Mouse (Mus musculus) urinary bladder, adult 2 months (tissue): ENCODE results near the gene Gm10945. TPM values are rescaled to one million over a fixed set of nuclear protein-coding genes. Genes with fewer than 3 reads are reported as not detected.

Source experiments
- DNase-seq: peaks from one replicate; pipeline ENCODE4 v3.0.0; 2022; ENCODE audit warnings: low spot score
- polyA plus RNA-seq: library from polyadenylated mRNA; depleted of rRNA; stranded (reverse); fragments of >200 nt; gene quantifications from 2 replicates; pipeline ENCODE4 v1.2.3, GENCODE M21; 2012; rRNA removed

Gm10945 gene
- polyA plus RNA-seq: not detected in 2 replicates

- DNase-seq: no peak
Measured at GRCm38 (mm10) chr10:6761287-6761811, at the start of gene Gm10945. TSS of gene Gm10945 (minus strand) at chr10:6761761.

- no peak for DNase-seq
Measured at GRCm38 (mm10) chr10:6790226-6790625, 28.7 kb upstream of the Gm10945 start.

- no peak for DNase-seq
Measured at GRCm38 (mm10) chr10:6788517-6789237, 27.1 kb upstream of the Gm10945 start.

- no peak for DNase-seq
Measured at GRCm38 (mm10) chr10:6758206-6758605, 3.4 kb downstream of the Gm10945 start, which contains the start of gene Oprm1. TSS of gene Oprm1 (plus strand) at chr10:6758506.

- DNase-seq: no peak
Measured at GRCm38 (mm10) chr10:6753375-6753774, 8.2 kb downstream of the Gm10945 start.

GRCm38 (mm10) chr10:6728469-6728868 lies 33.1 kb downstream of the Gm10945 start:
- DNase-seq: no peak

- no peak for DNase-seq
Measured at GRCm38 (mm10) chr10:6723765-6724164, 37.8 kb downstream of the Gm10945 start.

GRCm38 (mm10) chr10:6717181-6717948 lies 44.2 kb downstream of the Gm10945 start:
- no peak for DNase-seq

- no peak for DNase-seq
Measured at GRCm38 (mm10) chr10:6705226-6705885, 56.2 kb downstream of the Gm10945 start.

GRCm38 (mm10) chr10:6694218-6694850 lies 67.2 kb downstream of the Gm10945 start:
- DNase-seq: no peak

Other genes starting within 250 kb of the Gm10945 start
- 0.06 TPM in 1 of 2 replicates, not detected in the other for gene Oprm1, start 3.3 kb downstream of the Gm10945 start, polyA plus RNA-seq